Mouse (Mus musculus): ENCODE results near the gene Gm48552. TPM values are rescaled to one million over a fixed set of nuclear protein-coding genes. Genes with fewer than 3 reads are reported as not detected.

Gm48552 gene
- polyA plus RNA-seq, 1 experiment, result 0.73 TPM

DNA sequence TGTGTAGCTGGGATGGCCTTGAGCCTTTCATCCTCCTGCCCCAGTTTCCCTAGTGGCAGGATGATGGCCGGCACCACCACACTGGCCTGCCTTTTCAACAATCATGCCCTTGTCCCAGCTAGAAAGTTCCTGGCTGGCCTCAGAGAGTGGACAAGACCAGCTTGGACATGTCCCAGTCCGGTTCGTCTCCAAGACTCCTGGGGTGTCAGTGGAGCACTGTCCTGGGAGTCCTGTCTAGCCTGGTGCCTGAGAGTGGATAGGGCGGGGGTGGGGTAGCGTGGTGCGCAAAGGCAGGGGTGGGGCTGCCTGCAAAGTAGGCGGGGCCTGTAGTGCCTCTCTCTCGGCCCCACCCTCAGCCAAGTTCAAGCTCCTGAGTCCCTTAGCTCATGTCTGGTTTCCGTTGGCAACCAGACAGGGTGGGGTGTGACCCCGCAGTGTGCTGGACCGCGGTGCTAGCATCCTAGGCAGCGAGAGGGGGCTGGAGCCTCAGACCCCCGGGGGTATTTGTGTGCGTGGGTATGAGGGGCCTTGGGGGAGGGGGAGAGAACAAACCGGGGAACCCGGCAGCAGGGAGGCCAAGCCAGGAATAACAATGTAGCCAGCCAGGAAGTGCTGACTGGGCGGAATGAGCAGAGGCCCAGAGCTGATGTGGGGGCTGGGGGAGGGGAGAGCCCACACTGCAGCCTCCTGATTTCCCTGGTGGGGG is 12.9 kb downstream of the Gm48552 start:
- no peak overlapping the region for H3K4me3 ChIP-seq
- H3K4me2 ChIP-seq (ENCODE audit: low read depth), result no peak overlapping the region
- no peaks in the 10 kb centered on the region for H3K79me2 ChIP-seq (ENCODE audit: control insufficient read depth, insufficient read depth)
- H3K27me3 ChIP-seq (ENCODE audit: control insufficient read depth, insufficient read depth, insufficient read length), result no peaks in the 10 kb centered on the region
- peaks cover 45% of the 10 kb centered on the region for H3K36me3 ChIP-seq (ENCODE audit: control insufficient read depth, insufficient read depth)
- no peak overlapping the region for H3ac ChIP-seq (ENCODE audit: control insufficient read depth, insufficient read length)
- TF ChIP-seq USF1 (IDR thresholded peaks at IDR 0.05; ENCODE audit: low read depth), result no peak
- no peak for TF ChIP-seq TCF3 (IDR thresholded peaks at IDR 0.05; ENCODE audit: insufficient read length, low read depth)

DNA sequence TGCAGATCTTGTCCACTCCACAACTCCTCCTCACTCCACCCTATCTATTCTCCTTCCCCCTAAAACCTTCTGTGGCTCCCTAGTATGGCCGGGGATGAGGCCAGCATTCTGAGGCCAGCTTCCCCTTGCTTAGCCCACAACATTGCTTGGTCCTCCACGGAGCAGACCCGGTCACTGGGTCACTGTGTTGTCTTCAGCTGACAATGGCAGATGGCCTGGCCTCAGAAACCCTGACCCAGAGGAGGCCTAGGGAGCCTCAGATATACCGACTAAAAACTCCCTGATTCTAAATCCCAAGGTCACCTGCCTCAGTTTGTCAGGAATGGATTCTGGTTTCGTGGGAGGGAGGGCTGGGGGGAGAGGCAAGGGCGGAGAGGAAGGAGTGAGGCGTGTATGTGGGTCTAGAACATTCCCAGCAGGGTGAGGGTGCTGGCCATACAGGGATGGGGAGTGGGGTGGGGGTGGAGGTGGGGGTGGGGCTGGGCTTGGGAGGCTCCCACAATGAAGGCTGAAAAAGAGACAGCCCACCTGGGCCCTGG is 13.5 kb downstream of the Gm48552 start:
- H3K27me3 ChIP-seq (ENCODE audit: control insufficient read depth, insufficient read depth, insufficient read length), result no peaks in the 10 kb centered on the region
- H3K36me3 ChIP-seq (ENCODE audit: control insufficient read depth, insufficient read depth), result peaks cover 45% of the 10 kb centered on the region
- TF ChIP-seq SRF (IDR thresholded peaks at IDR 0.05; ENCODE audit: control insufficient read depth, insufficient read length, low read depth), result no peak
- no peak overlapping the region for H3K4me2 ChIP-seq (ENCODE audit: low read depth)
- no peak overlapping the region for H3ac ChIP-seq (ENCODE audit: control insufficient read depth, insufficient read length)
- H3K4me3 ChIP-seq, result no peak overlapping the region
- H3K79me2 ChIP-seq (ENCODE audit: control insufficient read depth, insufficient read depth), result no peaks in the 10 kb centered on the region

DNA sequence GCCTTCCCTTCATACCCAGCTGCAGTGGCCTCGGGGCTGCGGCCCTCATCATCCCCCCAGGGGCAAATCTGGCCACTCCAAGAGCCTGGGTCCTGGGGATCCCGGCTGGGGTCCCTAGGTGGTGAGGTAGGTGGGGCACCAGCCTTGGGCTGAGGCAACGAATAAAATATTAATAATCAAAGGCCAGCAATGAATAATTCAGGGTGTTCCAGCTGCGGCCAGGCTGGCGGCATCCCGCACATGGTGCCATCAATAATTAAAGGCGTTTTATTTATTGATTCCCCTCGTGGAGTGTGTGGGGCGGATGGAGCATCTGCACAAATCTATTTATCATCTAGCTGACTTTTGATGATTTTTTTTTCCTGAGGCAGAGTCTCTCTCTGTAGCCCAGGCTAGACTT is 14.7 kb downstream of the Gm48552 start:
- Histone ChIP-seq H3K36me3 (ENCODE audit: control insufficient read depth, insufficient read depth) (peaks cover 41% of the 10 kb centered on the region), H3K79me2 (ENCODE audit: control insufficient read depth, insufficient read depth) (peaks cover 4% of the 10 kb centered on the region), H3K4me3 (no peak overlapping the region), H3ac (ENCODE audit: control insufficient read depth, insufficient read length) (no peak overlapping the region), H3K27me3 (ENCODE audit: control insufficient read depth, insufficient read depth, insufficient read length) (no peaks in the 10 kb centered on the region), H3K4me2 (ENCODE audit: low read depth) (no peak overlapping the region)
- no peak for TF ChIP-seq MYOD1 (IDR thresholded peaks at IDR 0.05; ENCODE audit: control insufficient read depth in 1 of 3, insufficient read length in 2 of 3, low read depth in 2 of 3)
- no peak for TF ChIP-seq USF1 (IDR thresholded peaks at IDR 0.05; ENCODE audit: low read depth)
- no peak for TF ChIP-seq MYOG (IDR thresholded peaks at IDR 0.05; ENCODE audit: control insufficient read depth in 1 of 3, insufficient read depth in 1 of 3, insufficient read length in 2 of 3, low read depth in 2 of 3)
- TF ChIP-seq TCF3 (IDR thresholded peaks at IDR 0.05; ENCODE audit: insufficient read length, low read depth), result no peak
- TF ChIP-seq CEBPB (IDR thresholded peaks at IDR 0.05; ENCODE audit: insufficient read depth, poor library complexity, severe bottlenecking), result no peak
- no peak for TF ChIP-seq POLR2AphosphoS2 (IDR thresholded peaks at IDR 0.05; ENCODE audit: insufficient read length, low read depth)
- no peak for TF ChIP-seq SRF (IDR thresholded peaks at IDR 0.05; ENCODE audit: control insufficient read depth, insufficient read length, low read depth)
- no peak for TF ChIP-seq REST (IDR thresholded peaks at IDR 0.05; ENCODE audit: insufficient read depth, insufficient read length)
- TF ChIP-seq MAX (IDR thresholded peaks at IDR 0.05; ENCODE audit: low read depth), result no peak

DNA sequence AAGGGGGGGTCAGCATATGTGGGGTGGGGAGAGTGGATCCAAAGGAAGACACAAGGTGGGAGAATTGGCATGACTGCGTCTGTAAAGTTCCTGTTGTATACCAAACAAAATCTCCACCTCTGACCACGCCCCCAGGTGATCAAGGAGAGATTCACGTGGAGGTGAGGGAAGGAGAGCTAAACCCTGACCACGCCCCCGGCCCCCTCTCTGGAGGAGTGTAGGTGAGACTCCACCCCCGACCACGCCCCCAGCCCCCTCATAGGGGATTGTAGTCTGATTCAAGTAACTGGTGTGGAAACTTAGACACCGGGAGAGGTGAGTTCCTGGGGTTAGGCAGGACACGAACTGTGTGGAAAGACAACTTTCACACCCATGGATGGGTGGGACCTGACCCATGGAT is 15.3 kb downstream of the Gm48552 start:
- Histone ChIP-seq H3ac (ENCODE audit: control insufficient read depth, insufficient read length) (no peak overlapping the region), H3K4me2 (ENCODE audit: low read depth) (no peak overlapping the region), H3K27me3 (ENCODE audit: control insufficient read depth, insufficient read depth, insufficient read length) (no peaks in the 10 kb centered on the region), H3K4me3 (no peak overlapping the region), H3K36me3 (ENCODE audit: control insufficient read depth, insufficient read depth) (peaks cover 38% of the 10 kb centered on the region), H3K79me2 (ENCODE audit: control insufficient read depth, insufficient read depth) (peaks cover 6% of the 10 kb centered on the region)
- TF ChIP-seq MYOD1 (IDR thresholded peaks at IDR 0.05; ENCODE audit: control insufficient read depth in 1 of 3, insufficient read length in 2 of 3, low read depth in 2 of 3) (no peak), USF1 (IDR thresholded peaks at IDR 0.05; ENCODE audit: low read depth) (no peak), CEBPB (IDR thresholded peaks at IDR 0.05; ENCODE audit: insufficient read depth, poor library complexity, severe bottlenecking) (no peak), E2F4 (IDR thresholded peaks at IDR 0.05; ENCODE audit: insufficient read depth) (no peak), POLR2A (IDR thresholded peaks at IDR 0.05; ENCODE audit: insufficient read length, low read depth) (no peak), REST (IDR thresholded peaks at IDR 0.05; ENCODE audit: insufficient read depth, insufficient read length) (no peak), SRF (IDR thresholded peaks at IDR 0.05; ENCODE audit: control insufficient read depth, insufficient read length, low read depth) (no peak), TCF3 (IDR thresholded peaks at IDR 0.05; ENCODE audit: insufficient read length, low read depth) (no peak), MAX (IDR thresholded peaks at IDR 0.05; ENCODE audit: low read depth) (no peak), TCF12 (IDR thresholded peaks at IDR 0.05; ENCODE audit: insufficient read depth, poor library complexity, severe bottlenecking) (no peak), POLR2AphosphoS2 (IDR thresholded peaks at IDR 0.05; ENCODE audit: insufficient read length, low read depth) (no peak), MYOG (IDR thresholded peaks at IDR 0.05; ENCODE audit: control insufficient read depth in 1 of 3, insufficient read depth in 1 of 3, insufficient read length in 2 of 3, low read depth in 2 of 3) (no peak)

DNA sequence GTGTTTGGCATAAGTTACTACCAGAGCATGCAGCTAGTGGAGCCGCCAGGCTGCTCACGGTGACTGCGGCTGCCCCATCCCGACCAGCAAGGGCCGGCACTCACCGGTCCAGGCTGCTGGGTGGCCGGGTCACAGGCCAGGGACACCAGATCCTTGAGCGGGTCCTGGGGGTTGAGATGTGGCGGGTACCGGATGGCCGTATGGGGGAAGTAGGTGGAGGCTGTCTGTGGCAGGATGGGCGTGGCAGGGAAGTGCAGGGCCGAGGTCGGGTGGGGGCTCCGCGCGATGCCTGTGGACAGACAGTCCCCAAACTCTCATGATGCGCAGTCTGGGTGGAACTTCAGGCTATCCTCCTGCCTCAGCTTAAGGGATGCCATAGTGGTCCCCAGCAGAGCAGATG is 15.9 kb downstream of the Gm48552 start:
- Histone ChIP-seq H3K36me3 (ENCODE audit: control insufficient read depth, insufficient read depth) (peaks cover 38% of the 10 kb centered on the region), H3K27me3 (ENCODE audit: control insufficient read depth, insufficient read depth, insufficient read length) (no peaks in the 10 kb centered on the region), H3ac (ENCODE audit: control insufficient read depth, insufficient read length) (no peak overlapping the region), H3K4me3 (no peak overlapping the region), H3K79me2 (ENCODE audit: control insufficient read depth, insufficient read depth) (peaks cover 6% of the 10 kb centered on the region), H3K4me2 (ENCODE audit: low read depth) (no peak overlapping the region)
- TF ChIP-seq POLR2A (IDR thresholded peaks at IDR 0.05; ENCODE audit: insufficient read length, low read depth) (no peak), MAX (IDR thresholded peaks at IDR 0.05; ENCODE audit: low read depth) (no peak), TCF3 (IDR thresholded peaks at IDR 0.05; ENCODE audit: insufficient read length, low read depth) (no peak), E2F4 (IDR thresholded peaks at IDR 0.05; ENCODE audit: insufficient read depth) (no peak), MYOD1 (IDR thresholded peaks at IDR 0.05; ENCODE audit: control insufficient read depth in 1 of 3, insufficient read length in 2 of 3, low read depth in 2 of 3) (no peak), REST (IDR thresholded peaks at IDR 0.05; ENCODE audit: insufficient read depth, insufficient read length) (no peak), POLR2AphosphoS2 (IDR thresholded peaks at IDR 0.05; ENCODE audit: insufficient read length, low read depth) (no peak), SRF (IDR thresholded peaks at IDR 0.05; ENCODE audit: control insufficient read depth, insufficient read length, low read depth) (no peak), USF1 (IDR thresholded peaks at IDR 0.05; ENCODE audit: low read depth) (no peak), TCF12 (IDR thresholded peaks at IDR 0.05; ENCODE audit: insufficient read depth, poor library complexity, severe bottlenecking) (no peak), CEBPB (IDR thresholded peaks at IDR 0.05; ENCODE audit: insufficient read depth, poor library complexity, severe bottlenecking) (no peak), MYOG (IDR thresholded peaks at IDR 0.05; ENCODE audit: control insufficient read depth in 1 of 3, insufficient read depth in 1 of 3, insufficient read length in 2 of 3, low read depth in 2 of 3) (no peak)

All from myocyte (in vitro differentiated cells).